Mouse (Mus musculus): Measurements from ENCODE around the gene Myh10. TPM values are rescaled to one million over a fixed set of nuclear protein-coding genes. Genes with fewer than 3 reads are reported as not detected.
A peak's percentile ranks its signal among the peaks of the same experiment; 100 is the strongest.
"Not testable (repeated sequence)": the region's sequence is repeated elsewhere in the genome, so short reads cannot be mapped to it uniquely, and the experiment has no call there.

Gene Myh10
- polyA plus RNA-seq, 1 experiment from 2014 or later = 133 TPM

- H3K4me3 ChIP-seq = no peak overlapping the region
- no peaks in the 10 kb centered on the region for H3K9me3 ChIP-seq
- H3K4me2 ChIP-seq = no peak overlapping the region
- peaks cover 75% of the 10 kb centered on the region for H3K36me3 ChIP-seq
- H3K4me1 ChIP-seq = peaks cover 42% of the 10 kb centered on the region
- no peaks in the 10 kb centered on the region for H3K27me3 ChIP-seq (replicated peaks)
- no peak for ATAC-seq (ENCODE audit: extremely low read depth, insufficient number of reproducible peaks, low FRiP score, low TSS enrichment)
- peak overlapping the region; percentile 61 for H3K27ac ChIP-seq (replicated peaks)
- 76% methylated on average over 4 of the region's 4 CpGs for WGBS
- H3K9ac ChIP-seq = no peak overlapping the region
These were observed 27.8 kb downstream of the Myh10 start for GRCm38 (mm10) chr11:68719096-68719648.

GRCm38 (mm10) chr11:68719774-68720173 is 28.4 kb downstream of the Myh10 start:
- H3K4me3 ChIP-seq = no peak overlapping the region
- H3K4me2 ChIP-seq = no peak overlapping the region
- peaks cover 37% of the 10 kb centered on the region for H3K4me1 ChIP-seq
- 72% methylated on average over 5 of the region's 5 CpGs for WGBS
- 0 out of 2 replicates have a peak overlapping the region, but pooled peaks have one; percentile 20 for H3K27ac ChIP-seq (replicated peaks)
- no peaks in the 10 kb centered on the region for H3K9me3 ChIP-seq
- ATAC-seq (ENCODE audit: extremely low read depth, insufficient number of reproducible peaks, low FRiP score, low TSS enrichment) = no peak
- peaks cover 75% of the 10 kb centered on the region for H3K36me3 ChIP-seq
- no peaks in the 10 kb centered on the region for H3K27me3 ChIP-seq (replicated peaks)
- no peak overlapping the region for H3K9ac ChIP-seq

GRCm38 (mm10) chr11:68724117-68724516 is 32.8 kb downstream of the Myh10 start:
- Histone ChIP-seq H3K9me3 (no peaks in the 10 kb centered on the region), H3K27ac (replicated peaks) (no peak overlapping the region), H3K9ac (no peak overlapping the region), H3K4me3 (no peak overlapping the region), H3K4me1 (peaks cover 16% of the 10 kb centered on the region), H3K36me3 (peaks cover 86% of the 10 kb centered on the region), H3K27me3 (replicated peaks) (no peaks in the 10 kb centered on the region), H3K4me2 (no peak overlapping the region)
- no peak for ATAC-seq (ENCODE audit: extremely low read depth, insufficient number of reproducible peaks, low FRiP score, low TSS enrichment)

- Histone ChIP-seq H3K27ac (replicated peaks) (no peak overlapping the region), H3K4me1 (peaks cover 16% of the 10 kb centered on the region; the same call in 1 of the 2 replicates), H3K4me3 (no peak overlapping the region), H3K9ac (no peak overlapping the region), H3K27me3 (replicated peaks) (no peaks in the 10 kb centered on the region), H3K36me3 (peaks cover 71% of the 10 kb centered on the region), H3K4me2 (no peak overlapping the region), H3K9me3 (no peaks in the 10 kb centered on the region)
- WGBS = 87% methylated on average over 3 of the region's 3 CpGs
- no peak for ATAC-seq (ENCODE audit: extremely low read depth, insufficient number of reproducible peaks, low FRiP score, low TSS enrichment)
These were observed 37.3 kb downstream of the Myh10 start for GRCm38 (mm10) chr11:68728693-68729092.

DNA sequence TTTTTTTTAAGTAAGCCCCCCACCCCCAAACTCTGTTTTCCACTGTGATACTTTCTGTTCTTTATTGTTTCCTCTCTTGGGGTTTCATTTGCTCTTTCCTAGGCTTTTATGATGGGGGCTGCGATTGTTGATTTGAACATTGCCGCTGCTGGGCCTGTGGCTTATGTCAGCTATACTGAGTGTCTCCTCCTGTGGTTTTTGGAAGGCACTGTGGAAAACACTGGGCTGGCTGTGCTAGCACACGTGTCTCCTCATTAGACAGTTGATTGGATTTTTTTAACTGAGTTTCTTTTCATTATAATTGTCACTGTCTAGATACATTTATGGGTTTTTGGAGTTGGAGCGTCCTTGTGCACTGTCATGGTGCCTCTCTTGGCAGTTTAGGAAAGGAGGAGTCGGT is 39.4 kb downstream of the Myh10 start:
- Histone ChIP-seq H3K4me3 (no peak overlapping the region), H3K4me2 (no peak overlapping the region), H3K27ac (replicated peaks) (no peak overlapping the region), H3K9me3 (no peaks in the 10 kb centered on the region), H3K27me3 (replicated peaks) (no peaks in the 10 kb centered on the region), H3K9ac (no peak overlapping the region), H3K36me3 (peaks cover 70% of the 10 kb centered on the region), H3K4me1 (peaks cover 15% of the 10 kb centered on the region; the same call in 1 of the 2 replicates)
- no peak for ATAC-seq (ENCODE audit: extremely low read depth, insufficient number of reproducible peaks, low FRiP score, low TSS enrichment)
- 80% methylated on average over 5 of the region's 5 CpGs for WGBS

DNA sequence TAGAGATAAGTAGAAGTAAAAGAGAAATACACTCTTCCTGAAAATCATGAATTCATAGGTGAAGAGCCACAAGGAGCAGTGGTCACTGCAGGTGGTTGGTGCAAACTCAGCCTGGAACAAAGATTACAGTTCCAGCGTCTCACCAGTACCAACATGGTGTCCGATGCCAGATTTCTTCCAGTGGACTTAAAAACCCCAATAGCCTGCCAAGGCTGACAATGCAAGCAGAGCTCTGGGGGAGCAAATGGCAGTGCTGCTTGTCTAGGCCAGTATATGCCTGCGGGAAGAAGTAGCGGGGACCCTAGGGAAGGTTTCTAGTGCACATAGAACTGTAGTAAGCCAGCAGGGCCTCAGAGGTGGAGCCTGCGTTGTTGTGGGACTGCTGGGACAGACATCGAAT is 40.7 kb downstream of the Myh10 start:
- no peak overlapping the region for H3K4me3 ChIP-seq
- no peaks in the 10 kb centered on the region for H3K9me3 ChIP-seq
- H3K27me3 ChIP-seq (replicated peaks) = no peaks in the 10 kb centered on the region
- no peak overlapping the region for H3K9ac ChIP-seq
- H3K4me2 ChIP-seq = no peak overlapping the region
- ATAC-seq (ENCODE audit: extremely low read depth, insufficient number of reproducible peaks, low FRiP score, low TSS enrichment) = no peak
- peaks cover 69% of the 10 kb centered on the region for H3K36me3 ChIP-seq
- H3K4me1 ChIP-seq = peaks cover 8% of the 10 kb centered on the region; the same call in 1 of the 2 replicates
- 89% methylated on average over 6 of the region's 6 CpGs for WGBS
- no peak overlapping the region for H3K27ac ChIP-seq (replicated peaks)

DNA sequence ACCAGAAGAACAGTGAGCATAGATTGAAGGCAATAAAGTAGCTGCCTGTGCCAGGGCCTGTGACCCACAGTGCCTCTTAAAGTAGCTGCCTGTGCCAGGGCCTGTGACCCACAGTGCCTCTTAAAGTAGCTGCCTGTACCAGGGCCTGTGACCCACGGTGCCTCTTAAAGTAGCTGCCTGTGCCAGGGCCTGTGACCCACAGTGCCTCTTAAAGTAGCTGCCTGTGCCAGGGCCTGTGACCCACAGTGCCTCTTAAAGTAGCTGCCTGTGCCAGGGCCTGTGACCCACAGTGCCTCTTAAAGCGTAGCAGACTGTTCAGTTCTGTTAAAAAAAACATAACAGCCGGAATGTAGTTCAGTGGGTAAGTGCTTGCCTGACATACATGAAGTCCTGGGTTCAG is 42.0 kb downstream of the Myh10 start:
- not testable (repeated sequence) for H3K9me3 ChIP-seq; H3K9ac ChIP-seq; H3K4me3 ChIP-seq; H3K4me1 ChIP-seq; H3K4me2 ChIP-seq; ATAC-seq (ENCODE audit: extremely low read depth, insufficient number of reproducible peaks, low FRiP score, low TSS enrichment); H3K27ac ChIP-seq (replicated peaks); H3K27me3 ChIP-seq (replicated peaks)
- WGBS = 81% methylated on average over 3 of the region's 3 CpGs
- peaks cover 70% of the 10 kb centered on the region for H3K36me3 ChIP-seq

DNA sequence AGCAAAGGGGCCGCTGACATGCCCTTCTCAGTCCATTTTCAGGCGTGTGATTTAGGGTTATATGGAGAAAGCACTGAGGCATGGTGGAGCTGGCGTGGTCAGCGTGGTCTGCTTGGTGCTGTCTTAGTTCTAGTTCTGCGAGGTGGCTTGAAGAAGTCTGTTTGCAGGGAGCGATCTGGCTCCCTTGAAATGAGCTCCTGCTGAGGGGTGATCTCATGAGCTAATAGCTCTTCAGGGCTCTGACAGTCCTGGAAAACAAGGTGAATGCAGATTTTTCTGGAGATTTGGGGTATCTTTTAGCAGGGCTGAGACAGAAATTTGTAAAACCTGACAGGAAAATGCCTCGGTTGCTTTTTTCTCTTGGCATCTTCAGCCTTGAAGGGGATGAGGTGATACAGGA is 48.1 kb downstream of the Myh10 start:
- Histone ChIP-seq H3K27ac (replicated peaks) (no peak overlapping the region), H3K4me3 (no peak overlapping the region), H3K36me3 (peaks cover 96% of the 10 kb centered on the region), H3K4me2 (no peak overlapping the region), H3K4me1 (no peaks in the 10 kb centered on the region), H3K9ac (no peak overlapping the region), H3K27me3 (replicated peaks) (no peaks in the 10 kb centered on the region), H3K9me3 (no peaks in the 10 kb centered on the region)
- no peak for ATAC-seq (ENCODE audit: extremely low read depth, insufficient number of reproducible peaks, low FRiP score, low TSS enrichment)
- 86% methylated on average over 7 of the region's 7 CpGs for WGBS

GRCm38 (mm10) chr11:68742658-68743057 is 51.3 kb downstream of the Myh10 start:
- Histone ChIP-seq H3K9me3 (no peaks in the 10 kb centered on the region), H3K4me2 (no peak overlapping the region), H3K9ac (no peak overlapping the region), H3K27me3 (replicated peaks) (no peaks in the 10 kb centered on the region), H3K4me3 (no peak overlapping the region), H3K4me1 (peaks cover 10% of the 10 kb centered on the region), H3K36me3 (peaks cover 95% of the 10 kb centered on the region), H3K27ac (replicated peaks) (no peak overlapping the region)
- WGBS = 86% methylated on average over 2 of the region's 2 CpGs
- no peak for ATAC-seq (ENCODE audit: extremely low read depth, insufficient number of reproducible peaks, low FRiP score, low TSS enrichment)

GRCm38 (mm10) chr11:68744150-68744549 is 52.8 kb downstream of the Myh10 start:
- no peaks in the 10 kb centered on the region for H3K27me3 ChIP-seq (replicated peaks)
- H3K9ac ChIP-seq = no peak overlapping the region
- H3K4me3 ChIP-seq = no peak overlapping the region
- no peak overlapping the region for H3K27ac ChIP-seq (replicated peaks)
- peaks cover 95% of the 10 kb centered on the region for H3K36me3 ChIP-seq
- WGBS = 69% methylated on average over 3 of the region's 3 CpGs
- peaks cover 19% of the 10 kb centered on the region for H3K4me1 ChIP-seq
- H3K4me2 ChIP-seq = no peak overlapping the region
- no peak for ATAC-seq (ENCODE audit: extremely low read depth, insufficient number of reproducible peaks, low FRiP score, low TSS enrichment)
- H3K9me3 ChIP-seq = no peaks in the 10 kb centered on the region

DNA sequence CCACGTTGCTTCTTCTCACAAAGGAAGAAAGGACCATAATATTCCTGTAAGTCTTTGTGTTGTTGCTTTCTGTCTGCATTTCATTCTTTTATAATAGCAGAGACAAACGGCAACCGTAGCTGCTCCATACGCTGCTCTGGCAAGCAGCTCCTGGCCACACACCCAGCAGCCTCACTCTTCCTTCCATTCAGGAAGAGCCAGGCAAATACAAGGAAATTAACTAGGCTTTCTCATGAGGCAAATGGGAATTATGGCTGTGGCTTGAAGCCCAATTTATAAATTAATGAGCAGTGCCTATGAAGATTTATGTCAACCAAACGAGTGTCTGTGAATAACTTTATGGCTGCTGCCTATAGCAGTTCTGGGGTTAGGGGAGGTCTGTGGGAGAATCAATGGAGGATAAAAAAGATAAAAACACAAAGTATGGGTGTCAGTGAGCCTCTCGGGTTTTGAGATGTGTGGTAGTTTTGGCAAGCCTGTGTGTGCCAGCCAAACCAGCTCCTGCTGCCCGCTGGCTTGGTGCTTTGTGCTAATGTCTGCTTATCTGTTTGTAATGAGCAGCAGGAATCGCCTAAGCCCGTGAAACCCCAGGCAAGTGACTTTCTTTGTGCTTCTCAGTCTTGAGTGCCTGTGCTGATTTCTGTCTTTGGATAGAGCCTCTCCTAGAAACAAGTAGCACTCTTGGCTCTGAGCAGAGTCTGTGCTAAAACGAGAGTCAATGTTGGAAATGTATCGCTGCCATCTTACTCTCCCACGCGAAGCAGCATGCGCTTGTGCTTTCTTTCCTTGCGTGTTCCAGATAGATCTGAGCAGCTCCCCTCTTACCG is 54.2 kb downstream of the Myh10 start:
- Histone ChIP-seq H3K4me1 (peaks cover 29% of the 10 kb centered on the region), H3K27ac (replicated peaks) (0 out of 2 replicates have a peak overlapping the region, but pooled peaks have one; percentile 17), H3K4me3 (no peak overlapping the region), H3K4me2 (no peak overlapping the region), H3K27me3 (replicated peaks) (no peaks in the 10 kb centered on the region), H3K36me3 (peaks cover 94% of the 10 kb centered on the region), H3K9ac (no peak overlapping the region), H3K9me3 (no peaks in the 10 kb centered on the region)
- ATAC-seq (ENCODE audit: extremely low read depth, insufficient number of reproducible peaks, low FRiP score, low TSS enrichment) = no peak
- WGBS = 78% methylated on average over 16 of the region's 16 CpGs

- Histone ChIP-seq H3K4me1 (peaks cover 29% of the 10 kb centered on the region), H3K36me3 (peaks cover 92% of the 10 kb centered on the region), H3K4me3 (no peak overlapping the region), H3K4me2 (no peak overlapping the region), H3K27me3 (replicated peaks) (no peaks in the 10 kb centered on the region), H3K9me3 (no peaks in the 10 kb centered on the region), H3K9ac (no peak overlapping the region), H3K27ac (replicated peaks) (no peak overlapping the region)
- 80% methylated on average over 5 of the region's 5 CpGs for WGBS
- no peak for ATAC-seq (ENCODE audit: extremely low read depth, insufficient number of reproducible peaks, low FRiP score, low TSS enrichment)
These were observed 56.8 kb downstream of the Myh10 start for GRCm38 (mm10) chr11:68748121-68748520.

Data from heart, embryonic 13.5 days (tissue).